Mouse (Mus musculus) stomach, postnatal 0 days (tissue): Measurements from ENCODE around the gene Gm10972. TPM values are rescaled to one million over a fixed set of nuclear protein-coding genes. Genes with fewer than 3 reads are reported as not detected.
"Not testable (repeated sequence)": the region's sequence is repeated elsewhere in the genome, so short reads cannot be mapped to it uniquely, and the experiment has no call there.

Experiments used
- ATAC-seq: fragments of 200-750 bp; cut with Nextera tagmentation; 2 replicates; pipeline ENCODE4 v1.8.0; 2017; ENCODE audit not compliant: low FRiP score, low TSS enrichment
- DNase-seq: peaks from one replicate; pipeline ENCODE4 v3.0.0-alpha.2; 2016; ENCODE audit warnings: low spot score
- H3K27ac ChIP-seq: fragments of 300-500 bp; sonication (generic); replicated peaks from 2 replicates; pipeline ENCODE4 v1.5.1; 2014; ENCODE audit warnings: mild to moderate bottlenecking, control low read depth
- H3K27me3 ChIP-seq: fragments of 300-500 bp; sonication (generic); 2 replicates; pipeline ENCODE4 v1.6.1; 2014; ENCODE audit warnings: low read length; ENCODE audit not compliant: control insufficient read depth, insufficient read depth
- H3K36me3 ChIP-seq: fragments of 300-500 bp; sonication (generic); 2 replicates; pipeline ENCODE4 v1.6.1; 2014; ENCODE audit warnings: low read length, mixed read lengths; ENCODE audit not compliant: control insufficient read depth, insufficient read depth
- H3K4me1 ChIP-seq: fragments of 300-500 bp; sonication (generic); replicated peaks from 2 replicates; pipeline ENCODE4 v1.6.1; 2014; ENCODE audit warnings: antibody characterized with exemption; ENCODE audit not compliant: control insufficient read depth, insufficient read depth
- H3K4me2 ChIP-seq: fragments of 300-500 bp; sonication (generic); replicated peaks from 2 replicates; pipeline ENCODE4 v1.6.1; 2014; ENCODE audit warnings: low read depth, mild to moderate bottlenecking, control low read depth, moderate library complexity
- H3K4me3 ChIP-seq: fragments of 300-500 bp; sonication (generic); 2 replicates; pipeline ENCODE4 v1.5.1; 2014; ENCODE audit warnings: low read depth, low read length, control low read depth
- H3K9ac ChIP-seq: fragments of 300-500 bp; sonication (generic); 2 replicates; pipeline ENCODE4 v1.6.1; 2014; ENCODE audit warnings: mild to moderate bottlenecking, low read length, control low read depth, mixed read lengths
- H3K9me3 ChIP-seq: fragments of 300-500 bp; sonication (generic); 2 replicates; pipeline ENCODE4 v1.6.1; 2016; ENCODE audit warnings: low read length; ENCODE audit not compliant: control insufficient read depth
- CTCF ChIP-seq: IDR thresholded peaks from 2 replicates; pipeline ENCODE4 v1.5.1; 2016; ENCODE audit warnings: antibody characterized with exemption, low read depth, mild to moderate bottlenecking, moderate library complexity
- EP300 ChIP-seq: optimal IDR thresholded peaks from 2 replicates; pipeline ENCODE3; 2016; ENCODE audit warnings: antibody characterized with exemption
- WGBS: fragments of 180-500 bp; shearing (Covaris S2); extraction: QIAGEN DNeasy Blood & Tissue Kit; methylation state at CpG from one replicate; pipeline ENCODE4 v1.1.7; 2014; 5-methylcytosine and 5-hydroxymethylcytosine counted together
- polyA plus RNA-seq: library from polyadenylated mRNA; unstranded; fragments of >200 nt; fragmentation: Nextera tagmentation; extraction: Ambion mirVana; gene quantifications from 2 replicates; pipeline ENCODE4 v1.2.1, GENCODE M21; 2015

Gm10972 gene
- polyA plus RNA-seq, 1 experiment from 2014 or later: not detected

DNA sequence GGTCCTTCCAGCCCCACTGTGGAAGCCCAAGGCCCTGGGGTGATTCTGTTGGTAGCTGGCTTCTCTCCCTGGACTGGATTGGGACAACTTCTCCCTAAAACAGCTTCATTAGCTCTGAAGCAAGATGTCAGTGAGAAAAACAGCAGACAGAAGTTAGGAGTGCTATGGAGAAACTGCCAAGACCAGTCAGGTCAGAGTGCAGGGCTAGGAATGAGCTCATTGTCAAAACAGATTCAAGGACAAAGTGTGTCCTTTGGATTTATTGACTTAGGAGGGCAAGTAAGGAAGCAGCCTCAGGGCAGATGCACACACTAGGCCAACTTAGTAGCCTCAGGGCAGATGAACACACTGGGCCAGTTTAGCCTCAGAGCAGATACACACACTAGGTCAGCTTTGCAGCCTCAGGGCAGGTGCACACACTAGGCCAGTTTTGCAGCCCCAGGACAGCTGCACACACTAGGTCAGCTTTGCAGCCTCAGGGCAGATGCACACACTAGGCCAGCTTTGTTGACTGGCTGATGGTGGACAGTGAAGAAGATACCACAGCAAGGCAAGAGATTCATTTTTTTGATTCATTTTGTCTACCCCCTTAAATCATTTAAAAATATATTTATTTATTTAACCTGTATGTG is 47.8 kb downstream of the Gm10972 start:
- Histone ChIP-seq H3K4me1 (no peaks in the 10 kb centered on the region), H3K9me3 (no peaks in the 10 kb centered on the region), H3K4me2 (no peak overlapping the region), H3K27me3 (no peaks in the 10 kb centered on the region), H3K27ac (no peak overlapping the region), H3K9ac (no peak overlapping the region), H3K4me3 (no peak overlapping the region), H3K36me3 (no peaks in the 10 kb centered on the region)
- TF ChIP-seq EP300 (no peak), CTCF (no peak)
- ATAC-seq (peak; percentile 56; the same call in 1 of the 2 replicates), DNase-seq (no peak)

- H3K4me3 ChIP-seq, H3K4me2 ChIP-seq, DNase-seq, H3K36me3 ChIP-seq, H3K9me3 ChIP-seq, H3K27ac ChIP-seq, H3K9ac ChIP-seq, ATAC-seq, H3K4me1 ChIP-seq, H3K27me3 ChIP-seq: not testable (repeated sequence)
- 90% methylated on average over 4 of the region's 4 CpGs for WGBS
Measured at GRCm38 (mm10) chr3:94691694-94692093, 48.8 kb downstream of the Gm10972 start.

Other genes with a start within 250 kb of the Gm10972 start
- gene Lingo4, start 244.6 kb upstream of the Gm10972 start, polyA plus RNA-seq: 0.42 TPM in 2 replicates
- 3.8 and 4.0 TPM in 2 replicates for gene Tdrkh, start 229.8 kb upstream of the Gm10972 start, polyA plus RNA-seq
- 47.6 and 50.7 TPM in 2 replicates for gene Mrpl9, start 199.8 kb upstream of the Gm10972 start, polyA plus RNA-seq
- gene Oaz3, start 199.2 kb upstream of the Gm10972 start, polyA plus RNA-seq: 0.21 and 0.28 TPM in 2 replicates
- gene Celf3, start 164.8 kb upstream of the Gm10972 start, polyA plus RNA-seq: 11.0 and 11.6 TPM in 2 replicates
- gene Riiad1, start 162.8 kb upstream of the Gm10972 start, polyA plus RNA-seq: 3.2 and 3.5 TPM in 2 replicates
- 17.6 and 20.3 TPM in 2 replicates for gene Snx27, start 60.4 kb upstream of the Gm10972 start, polyA plus RNA-seq
- gene Tuft1, start 15.8 kb downstream of the Gm10972 start, polyA plus RNA-seq: 39.7 and 43.4 TPM in 2 replicates
- 37.3 and 42.0 TPM in 2 replicates for gene Selenbp2, start 50.4 kb downstream of the Gm10972 start, polyA plus RNA-seq
- gene Cgn, start 143.4 kb downstream of the Gm10972 start, polyA plus RNA-seq: 24.7 and 25.2 TPM in 2 replicates
- 4.1 and 4.6 TPM in 2 replicates for gene Pogz, start 194.5 kb downstream of the Gm10972 start, polyA plus RNA-seq
- gene Psmb4, start 243.8 kb downstream of the Gm10972 start, polyA plus RNA-seq: 243 and 251 TPM in 2 replicates